Mouse (Mus musculus) intestine, embryonic 15.5 days (tissue): ENCODE measurements around the gene Wdhd1. TPM values are rescaled to one million over a fixed set of nuclear protein-coding genes. Genes with fewer than 3 reads are reported as not detected.

Experiments
- polyA plus RNA-seq: library from polyadenylated mRNA; unstranded; fragments of >200 nt; fragmentation: Nextera tagmentation; extraction: Ambion mirVana; gene quantifications from 2 replicates; pipeline ENCODE4 v1.2.1, GENCODE M21; 2015

The Wdhd1 gene
- polyA plus RNA-seq, 1 experiment from 2014 or later = 28.4 TPM

Other genes with a start within 250 kb of the Wdhd1 start
- 10.4 and 11.1 TPM in 2 replicates for gene Gch1, start 87.4 kb downstream of the Wdhd1 start, polyA plus RNA-seq
- gene Socs4, start 74 bp upstream of the Wdhd1 start, polyA plus RNA-seq = 4.2 and 4.8 TPM in 2 replicates
- 61.5 and 63.4 TPM in 2 replicates for gene Mapk1ip1l, start 21.4 kb upstream of the Wdhd1 start, polyA plus RNA-seq
- 19.5 and 25.7 TPM in 2 replicates for gene Lgals3, start 90.9 kb upstream of the Wdhd1 start, polyA plus RNA-seq
- gene Dlgap5, start 141.6 kb upstream of the Wdhd1 start, polyA plus RNA-seq = 35.3 and 35.4 TPM in 2 replicates
- 22.1 and 23.6 TPM in 2 replicates for gene Fbxo34, start 173.6 kb upstream of the Wdhd1 start, polyA plus RNA-seq